Mouse (Mus musculus) CH12.LX (cell line): ENCODE results near the gene Actn2.

Experiments
- CTCF ChIP-seq, 2 experiments: IDR thresholded peaks in 1 of 2; conservative IDR thresholded peaks in 1 of 2; 2 replicates each; pipeline ENCODE4 v1.5.1; 2011 to 2012; ENCODE audit warnings: low read depth in 2 of 2, low read length in 2 of 2, improper control_type of control experiment in 1 of 2, inconsistent platforms in 1 of 2, mild to moderate bottlenecking in 1 of 2, moderate library complexity in 1 of 2
- JUND ChIP-seq: conservative IDR thresholded peaks from 2 replicates; pipeline ENCODE4 v1.6.1; 2011; ENCODE audit warnings: low read depth, low read length, improper control_type of control experiment
- POLR2AphosphoS2 ChIP-seq: IDR thresholded peaks from 2 replicates; pipeline ENCODE4 v1.6.1; 2011; ENCODE audit warnings: low read depth, low read length, improper control_type of control experiment
- RAD21 ChIP-seq: IDR thresholded peaks from 2 replicates; pipeline ENCODE4 v1.6.1; 2011; ENCODE audit warnings: low read depth, mild to moderate bottlenecking, low read length, improper control_type of control experiment, moderate library complexity
- ZNF384 ChIP-seq: IDR thresholded peaks from 2 replicates; pipeline ENCODE4 v1.6.1; 2012; ENCODE audit warnings: low read depth, low read length, improper control_type of control experiment, inconsistent platforms

GRCm38 (mm10) chr13:12328392-12328791 lies 12.2 kb downstream of the Actn2 start:
- TF ChIP-seq ZNF384 (no peak), RAD21 (no peak), CTCF (conservative IDR thresholded peaks at IDR 0.05 in 1 of 2, IDR thresholded peaks at IDR 0.05 in 1 of 2; ENCODE audit: low read depth in 2 of 2, low read length in 2 of 2) (no peak), JUND (no peak), POLR2AphosphoS2 (no peak)
